Mouse (Mus musculus): Measurements from ENCODE around the gene Tmem205.

Tmem205 gene

DNA sequence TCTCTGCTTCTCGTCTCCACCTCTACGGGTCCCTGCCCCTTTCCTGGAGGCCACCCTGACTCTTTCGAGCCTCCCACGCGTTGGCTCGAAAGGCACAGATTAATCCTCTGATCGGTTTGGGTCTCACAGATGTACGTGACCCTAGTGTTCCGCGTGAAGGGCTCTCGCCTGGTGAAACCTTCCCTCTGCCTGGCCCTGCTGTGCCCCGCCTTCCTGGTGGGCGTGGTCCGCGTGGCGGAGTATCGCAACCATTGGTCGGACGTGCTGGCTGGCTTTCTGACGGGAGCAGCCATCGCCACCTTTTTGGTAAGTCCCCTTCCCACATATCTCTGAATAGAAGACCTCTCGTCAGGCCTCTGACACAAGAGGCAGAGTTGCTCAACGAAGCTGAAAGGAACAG lies 16.9 kb upstream of the Tmem205 start:
- in situ Hi-C loops (cut with MboI, MseI) = no loop called here

DNA sequence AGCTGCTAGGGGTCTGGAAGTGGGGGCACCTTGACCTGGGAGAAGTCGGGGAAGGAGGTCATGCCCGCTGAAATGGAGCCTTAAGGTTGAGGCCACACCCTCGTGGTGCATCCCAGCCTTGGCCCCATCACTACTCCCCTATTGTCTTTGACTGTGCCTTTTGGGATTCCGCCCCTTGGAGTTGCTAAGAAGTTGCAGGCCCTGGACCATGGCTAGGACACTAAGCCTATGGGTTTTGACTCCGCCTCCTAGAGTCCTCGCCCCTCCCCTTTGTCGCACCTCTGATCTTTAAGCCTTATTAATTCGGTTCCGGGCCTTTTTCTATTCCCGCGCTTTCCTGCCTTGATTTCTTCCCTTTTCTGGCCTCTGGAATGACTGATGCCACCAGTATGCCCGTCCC lies 16.3 kb upstream of the Tmem205 start:
- in situ Hi-C loops (cut with MboI, MseI) = no loop called here

DNA sequence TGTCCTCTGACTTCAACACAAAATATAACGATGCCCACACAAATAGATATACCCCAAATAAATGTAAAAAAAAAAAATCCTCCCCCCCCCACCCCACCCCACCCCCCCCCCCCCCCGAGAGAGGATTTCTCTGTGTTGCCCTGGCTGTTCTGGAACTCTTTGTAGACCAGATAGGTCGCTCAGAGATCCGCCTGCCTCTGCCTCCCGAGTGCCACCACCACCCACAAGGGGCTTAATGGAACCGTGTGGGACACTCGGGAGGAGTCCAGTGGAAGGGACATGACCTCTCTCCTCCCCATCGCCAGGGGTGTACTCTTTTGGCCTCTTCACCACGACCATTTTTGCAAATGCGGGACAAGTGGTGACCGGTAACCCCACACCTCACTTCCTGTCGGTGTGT lies 15.7 kb upstream of the Tmem205 start:
- in situ Hi-C loops (cut with MboI, MseI) = no loop called here

DNA sequence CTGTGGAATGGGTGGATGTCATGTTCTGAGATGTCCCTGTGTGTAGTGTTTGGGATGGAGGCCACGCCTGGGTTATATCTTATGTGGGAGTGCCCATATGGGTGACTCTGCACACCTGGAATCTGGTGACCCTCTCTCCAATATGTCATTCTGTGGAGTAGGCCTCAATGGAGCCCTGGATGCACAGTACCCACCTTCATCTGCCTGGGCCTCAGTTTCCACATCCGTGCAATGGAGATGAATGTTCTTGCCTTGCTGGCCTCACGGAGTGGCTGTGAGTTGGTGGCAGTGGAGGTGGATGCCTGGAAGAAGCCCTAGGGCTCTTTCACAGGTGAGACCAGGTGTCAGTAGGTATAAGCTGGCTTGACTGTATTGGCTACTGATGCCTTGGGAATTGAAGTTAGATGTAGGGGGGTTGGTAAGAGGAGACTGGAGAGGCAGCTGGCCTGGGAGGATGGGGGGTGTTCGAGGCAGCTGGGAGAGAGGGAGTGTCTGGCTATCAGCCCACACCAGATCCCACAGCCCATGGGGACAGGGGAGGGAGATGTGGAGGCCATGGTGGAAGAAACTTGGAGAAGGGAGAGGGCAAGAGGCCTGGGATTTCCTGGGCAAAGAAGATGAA lies 11.0 kb upstream of the Tmem205 start:
- in situ Hi-C loops (cut with MboI, MseI) = loop anchor here (5.0 kb wide), 1 partner anchor 86 kb away; the partner anchor contains the start of gene Dock6

DNA sequence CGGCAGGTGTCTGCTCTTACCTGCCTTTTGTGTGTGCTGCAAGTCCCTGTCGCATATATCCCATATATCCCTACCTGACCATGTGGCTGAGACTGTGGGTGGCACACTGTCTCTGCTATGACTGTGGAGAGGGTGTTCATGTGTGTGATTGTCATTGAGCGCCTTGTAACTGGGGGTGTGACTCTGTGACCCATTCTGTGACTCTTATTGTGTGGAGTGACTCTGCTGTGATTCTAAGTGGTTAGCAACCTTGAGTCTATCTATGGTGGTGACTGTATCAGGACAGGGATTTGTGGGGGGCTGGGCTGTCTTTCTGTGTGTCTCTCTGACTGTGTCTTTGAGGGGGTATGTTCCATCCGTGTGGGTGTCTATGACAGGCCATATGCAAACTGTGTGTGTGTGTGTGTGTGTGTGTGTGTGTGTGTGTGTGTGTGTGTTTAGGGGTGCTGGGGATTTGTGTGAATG lies 10.4 kb upstream of the Tmem205 start:
- in situ Hi-C loops (cut with MboI, MseI) = loop anchor here (5.0 kb wide), 1 partner anchor 85 kb away; the partner anchor contains the start of gene Dock6

DNA sequence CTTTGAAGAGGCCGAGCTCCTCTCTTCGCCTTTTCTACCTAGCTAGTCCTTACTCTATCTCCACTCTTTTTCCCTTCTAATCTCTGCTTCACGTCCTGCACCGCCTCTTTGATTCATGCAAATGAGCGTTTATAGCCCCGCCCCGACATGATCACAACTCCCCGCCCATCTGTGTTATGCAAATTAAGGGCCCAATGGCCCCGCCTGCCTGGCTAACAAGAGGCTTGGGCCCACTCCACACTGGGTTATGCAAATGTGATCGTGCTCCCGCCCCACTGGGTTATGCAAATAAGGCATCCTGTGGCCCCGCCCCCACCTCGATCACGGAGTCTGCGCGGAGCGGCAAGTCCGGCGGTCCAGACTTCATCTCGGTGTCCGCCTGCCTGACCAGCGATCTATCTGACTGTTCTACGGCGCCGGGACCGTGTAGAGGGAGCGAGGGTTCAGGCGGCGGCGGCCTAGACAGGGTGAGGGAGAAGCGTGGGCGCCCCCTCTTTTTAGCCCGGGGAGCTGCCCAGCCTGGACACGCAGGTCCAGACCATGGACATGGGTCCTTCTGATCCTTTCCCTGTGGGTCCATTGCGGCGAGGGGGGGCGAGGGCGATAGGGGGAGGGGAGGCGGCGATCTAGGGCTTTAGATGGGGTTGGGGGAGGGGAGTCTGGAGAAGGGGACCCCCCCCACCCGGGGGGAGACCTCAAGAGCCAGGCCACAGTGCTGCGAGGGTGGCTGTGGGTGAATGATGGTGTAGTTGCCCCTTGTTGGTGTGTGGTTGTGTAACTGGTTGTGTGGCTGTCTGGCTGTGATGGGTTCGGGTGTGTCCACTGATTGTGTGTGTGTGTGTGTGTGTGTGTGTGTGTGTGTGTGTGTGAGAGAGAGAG lies 9.6 kb upstream of the Tmem205 start, which contains the start of gene Plppr2:
Gene Plppr2, plus strand, starts transcription at position 342 of the 879 bp plus-strand sequence.
- in situ Hi-C loops (cut with MboI, MseI) = loop anchor here (5.0 kb wide), 1 partner anchor 85 kb away; the partner anchor contains the start of gene Dock6

DNA sequence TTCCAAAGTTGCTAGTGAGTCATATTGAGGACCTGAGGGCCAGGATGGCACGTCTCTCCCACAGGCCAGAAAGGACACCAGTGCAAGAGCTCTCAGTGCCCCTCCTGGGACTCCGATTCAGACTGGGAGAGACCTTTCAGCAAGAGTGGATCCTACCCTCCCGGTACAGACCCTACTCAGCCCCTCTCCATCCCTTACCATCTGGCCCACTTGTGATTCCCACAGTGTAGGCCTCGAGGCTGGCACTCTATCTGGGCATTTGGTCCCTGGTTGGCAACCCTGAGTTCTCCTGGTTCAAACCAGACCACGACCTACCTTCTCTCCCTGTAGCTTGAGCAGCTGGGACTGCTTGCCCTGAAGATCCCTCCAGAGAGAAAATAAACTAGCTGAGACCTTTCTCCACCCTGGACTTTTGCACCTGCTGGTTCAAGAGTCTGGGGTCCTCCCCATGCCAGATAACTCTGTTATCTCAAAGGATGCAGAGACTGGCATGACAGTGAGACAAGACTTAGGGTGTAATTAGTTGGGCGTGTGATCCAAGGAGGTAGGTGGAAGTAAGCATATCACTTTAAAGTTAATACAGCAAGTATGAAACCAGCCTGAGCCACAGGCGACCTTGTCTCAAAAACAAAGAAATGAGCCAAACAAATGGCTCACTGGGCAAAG lies 8.2 kb upstream of the Tmem205 start:
- in situ Hi-C loops (cut with MboI, MseI) = loop anchor here (5.0 kb wide), 1 partner anchor 83 kb away; the partner anchor contains the start of gene Dock6

DNA sequence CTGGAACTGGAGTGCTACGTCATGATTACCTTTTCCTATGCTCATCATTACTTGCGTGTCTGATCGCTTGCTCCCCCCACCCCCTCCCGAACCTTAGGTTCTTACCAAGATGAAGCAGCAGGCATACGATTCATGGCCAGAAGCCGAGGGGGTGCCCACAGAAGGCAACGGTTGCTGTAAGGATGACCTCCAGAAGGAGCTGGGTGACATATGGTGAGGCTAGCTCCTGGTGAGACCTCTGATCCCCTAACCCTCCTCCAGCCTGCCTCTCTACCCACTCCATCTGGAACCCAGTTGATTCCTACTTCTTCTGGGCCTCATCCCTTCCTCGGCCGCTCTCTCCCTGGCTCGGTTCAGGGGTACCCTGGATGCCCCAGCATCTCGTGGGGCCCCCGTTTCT lies 6.7 kb upstream of the Tmem205 start:
- in situ Hi-C loops (cut with MboI, MseI) = no loop called here

DNA sequence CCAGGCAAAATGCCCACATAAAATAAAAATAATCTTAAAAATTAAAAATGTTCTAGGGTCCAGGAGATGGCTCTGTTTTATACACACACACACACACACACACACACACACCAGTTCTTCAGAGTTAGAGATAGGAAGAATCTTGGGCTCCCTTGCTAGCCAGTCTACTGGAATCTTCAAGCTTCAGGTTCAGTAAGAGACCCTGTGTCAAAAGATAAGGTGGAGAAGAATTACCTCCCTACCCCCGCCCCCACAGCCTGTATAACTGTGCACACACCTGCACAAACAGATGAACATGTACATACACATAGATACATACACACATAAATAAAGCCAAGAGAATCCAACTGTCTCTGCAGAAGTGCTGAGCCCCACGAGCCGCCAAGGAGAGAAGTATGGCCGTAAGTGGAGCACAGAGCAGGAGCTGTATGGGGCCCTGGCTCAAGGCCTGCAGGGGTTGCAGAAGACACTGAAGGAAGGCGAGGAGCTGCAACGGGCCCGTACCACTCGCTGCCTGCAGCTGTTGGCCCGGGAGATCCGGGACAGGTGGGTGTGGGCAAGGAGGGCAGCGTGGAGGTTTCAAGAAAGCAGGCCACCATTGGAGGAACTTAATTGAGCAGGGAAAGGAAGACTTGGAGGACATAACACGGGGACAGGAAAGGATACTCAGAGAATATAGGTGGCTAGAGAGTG lies 5.2 kb upstream of the Tmem205 start:
- in situ Hi-C loops (cut with MboI, MseI) = no loop called here

DNA sequence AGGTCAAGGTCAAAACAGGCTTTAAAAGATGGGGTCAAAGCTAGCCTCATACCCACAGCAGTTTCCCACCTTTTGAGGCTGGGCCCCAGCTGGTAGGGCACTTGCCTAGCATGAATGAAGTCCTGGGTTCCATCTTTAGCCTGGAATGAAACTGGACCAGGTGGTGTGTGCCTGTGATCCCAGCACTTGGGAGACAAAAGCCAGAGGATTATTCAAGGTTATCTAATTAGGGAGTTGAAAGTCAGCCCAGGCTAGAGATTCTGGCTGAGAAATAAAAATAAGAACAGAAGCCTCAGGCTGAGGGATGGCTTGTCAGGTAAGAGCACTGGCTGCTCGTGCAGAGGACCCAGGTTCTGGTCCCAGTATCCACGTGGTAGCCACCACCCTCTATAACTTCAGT lies 4.7 kb upstream of the Tmem205 start:
- in situ Hi-C loops (cut with MboI, MseI) = no loop called here

DNA sequence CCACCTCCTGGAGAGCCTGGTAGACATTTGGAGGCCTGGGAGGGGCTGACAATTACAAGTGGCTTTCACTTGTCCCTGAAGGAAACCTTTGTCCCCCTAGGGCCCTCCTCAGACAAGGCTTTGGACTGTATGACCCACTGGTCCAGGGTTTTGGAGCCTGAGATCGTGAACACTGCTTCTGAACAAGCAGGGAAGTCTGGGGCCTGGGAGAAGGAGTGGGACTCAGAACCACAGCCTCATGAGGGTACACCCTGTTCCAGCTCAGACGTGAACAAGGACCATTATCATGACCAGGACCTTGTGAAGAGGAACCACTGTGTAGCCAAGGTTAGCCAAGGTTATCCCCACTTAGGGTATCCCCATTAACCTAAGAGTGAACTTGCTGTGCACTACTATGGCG lies 1.9 kb upstream of the Tmem205 start:
- in situ Hi-C loops (cut with MboI, MseI) = no loop called here

DNA sequence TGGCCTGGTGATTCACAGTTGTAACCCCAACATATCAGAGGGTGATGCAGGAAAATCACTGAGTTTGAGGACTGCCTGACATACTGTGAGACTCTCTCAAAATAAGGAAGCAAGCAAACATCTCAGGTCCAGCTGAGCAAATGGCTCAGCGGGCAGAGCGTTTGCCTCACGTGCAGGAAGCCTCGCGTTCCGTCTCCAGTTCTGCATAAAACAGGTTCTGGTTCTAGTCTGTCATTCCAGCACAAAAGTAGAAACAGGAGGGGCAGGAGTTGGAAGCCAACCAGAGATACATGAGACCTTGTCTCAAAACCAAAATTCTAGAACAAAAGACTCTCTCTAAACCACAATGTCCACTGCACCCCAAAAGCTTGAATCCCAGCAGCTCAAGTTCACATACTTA lies 572 bp downstream of the Tmem205 start:
- in situ Hi-C loops (cut with MboI, MseI) = no loop called here

DNA sequence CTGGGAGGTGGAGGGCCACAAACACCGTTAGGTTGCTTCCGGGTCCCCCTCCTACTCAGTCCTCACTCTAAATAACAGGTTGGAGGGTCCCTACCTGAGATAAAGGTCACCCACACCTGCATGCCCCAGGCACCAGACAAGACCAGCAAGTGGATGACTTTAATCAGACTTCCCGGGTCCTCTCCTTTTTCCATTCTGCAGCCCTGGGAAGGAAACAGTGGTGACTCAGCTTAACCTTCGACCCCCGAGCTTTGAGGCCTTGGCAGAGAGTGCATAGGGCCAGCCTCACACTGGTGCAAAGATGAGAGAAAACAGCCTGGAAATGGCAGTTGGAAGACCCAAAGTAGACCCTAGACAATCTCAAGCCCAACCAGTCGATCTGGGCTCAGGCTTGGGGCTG lies 1.2 kb downstream of the Tmem205 start:
- in situ Hi-C loops (cut with MboI, MseI) = no loop called here

DNA sequence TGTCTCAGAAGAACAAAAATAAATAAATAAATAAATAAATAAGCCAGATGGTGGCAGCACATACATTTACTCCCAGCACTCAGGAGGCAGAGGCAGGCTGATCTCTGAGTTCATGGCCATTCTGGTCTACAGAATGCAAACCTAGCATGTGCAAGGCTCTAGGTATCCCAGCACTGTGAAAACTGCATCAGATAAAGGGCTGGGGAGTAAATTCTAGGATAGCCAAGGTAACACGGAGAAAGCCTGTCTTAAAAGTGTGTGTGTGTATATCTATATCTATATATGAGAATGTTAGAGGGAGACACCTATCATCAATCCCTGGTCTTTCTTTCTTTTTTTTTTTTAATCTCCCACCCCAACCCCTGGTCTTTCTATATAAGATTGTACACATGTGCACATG lies 1.9 kb downstream of the Tmem205 start:
- in situ Hi-C loops (cut with MboI, MseI) = no loop called here

DNA sequence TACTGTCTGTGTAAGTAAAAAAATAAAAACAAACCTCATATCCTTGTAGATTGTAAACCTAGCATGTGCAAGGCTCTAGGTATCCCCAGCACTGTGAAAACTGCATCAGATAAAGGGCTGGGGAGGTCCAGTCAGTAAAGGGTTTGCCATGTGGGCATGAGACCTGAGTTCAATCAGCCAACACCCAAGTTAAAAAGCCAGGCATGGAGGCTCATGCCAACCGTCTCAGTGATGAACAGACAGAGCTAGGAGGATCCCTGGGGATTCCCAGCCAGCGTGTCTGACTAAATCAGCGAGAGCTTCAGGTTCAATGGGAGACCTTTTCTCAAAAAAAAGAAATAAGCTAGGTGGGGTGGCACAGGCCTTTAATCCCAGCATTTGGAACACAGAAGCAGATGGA lies 2.3 kb downstream of the Tmem205 start:
- in situ Hi-C loops (cut with MboI, MseI) = no loop called here

DNA sequence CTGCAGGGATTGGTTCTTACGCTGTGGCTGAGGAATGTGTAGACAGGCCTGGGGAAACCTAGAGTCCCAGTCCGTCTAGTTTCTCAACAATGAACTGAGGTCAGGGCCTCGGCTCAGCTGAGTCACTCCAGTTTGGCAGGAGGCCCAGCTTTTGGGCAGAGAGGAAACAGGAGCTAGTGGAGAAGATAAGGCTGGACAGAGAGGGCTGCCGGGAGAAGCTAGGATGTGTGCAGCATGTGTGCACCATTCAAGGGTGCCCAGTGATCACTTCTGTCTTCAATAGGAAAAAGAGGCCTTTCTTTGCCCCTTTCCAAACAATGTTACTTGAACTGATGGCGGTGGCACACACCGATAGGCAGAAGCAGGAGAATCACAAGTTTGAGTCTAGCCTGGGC lies 3.3 kb downstream of the Tmem205 start:
- in situ Hi-C loops (cut with MboI, MseI) = no loop called here

DNA sequence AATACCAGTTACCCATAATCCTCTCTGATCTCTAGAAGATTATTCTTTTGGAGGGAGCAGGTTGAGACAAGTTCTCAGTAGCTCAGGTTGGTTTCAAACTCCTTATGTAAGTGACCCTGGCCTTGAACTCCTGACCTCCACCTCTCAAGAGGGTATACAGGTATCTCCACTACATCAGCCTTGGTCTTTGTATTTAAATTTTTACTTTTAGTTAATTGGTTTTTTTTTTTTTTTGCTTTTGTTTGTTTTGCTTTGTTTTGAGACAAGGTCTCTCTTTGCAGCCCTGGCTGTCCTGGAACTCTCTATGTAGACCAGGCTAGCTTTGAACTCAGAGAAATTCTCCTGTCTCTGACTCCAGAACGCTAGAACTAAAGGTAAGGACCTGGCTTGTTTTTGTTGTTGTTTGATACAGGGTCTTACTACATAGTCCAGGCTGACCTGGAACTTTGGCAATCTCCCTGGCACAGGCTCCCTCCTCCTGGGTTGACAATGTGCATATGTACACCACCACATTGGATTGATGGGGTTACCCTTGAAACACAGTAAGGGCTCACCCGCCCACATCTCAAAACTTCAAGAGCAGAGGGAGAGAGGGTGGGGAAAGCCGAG lies 3.8 kb downstream of the Tmem205 start:
- in situ Hi-C loops (cut with MboI, MseI) = no loop called here

DNA sequence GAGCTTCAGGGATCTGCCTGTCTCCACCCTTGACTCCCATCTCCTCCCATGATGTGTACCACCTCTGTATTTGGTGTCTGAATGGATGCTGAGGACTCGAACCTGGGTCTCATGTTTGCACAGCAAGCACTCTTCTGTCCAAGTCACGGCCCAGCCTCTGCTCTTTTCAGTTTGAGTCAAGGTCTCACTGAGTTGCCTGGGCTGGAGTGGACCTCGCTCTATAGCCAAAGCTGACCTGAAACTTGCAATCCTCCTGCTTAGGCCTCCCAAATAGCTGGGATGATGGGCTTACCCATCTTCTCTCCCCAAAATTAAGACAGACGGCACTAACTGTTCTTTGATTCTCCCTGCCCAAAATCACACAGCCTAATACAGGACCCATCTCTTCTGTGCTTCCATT lies 4.3 kb downstream of the Tmem205 start:
- in situ Hi-C loops (cut with MboI, MseI) = no loop called here

DNA sequence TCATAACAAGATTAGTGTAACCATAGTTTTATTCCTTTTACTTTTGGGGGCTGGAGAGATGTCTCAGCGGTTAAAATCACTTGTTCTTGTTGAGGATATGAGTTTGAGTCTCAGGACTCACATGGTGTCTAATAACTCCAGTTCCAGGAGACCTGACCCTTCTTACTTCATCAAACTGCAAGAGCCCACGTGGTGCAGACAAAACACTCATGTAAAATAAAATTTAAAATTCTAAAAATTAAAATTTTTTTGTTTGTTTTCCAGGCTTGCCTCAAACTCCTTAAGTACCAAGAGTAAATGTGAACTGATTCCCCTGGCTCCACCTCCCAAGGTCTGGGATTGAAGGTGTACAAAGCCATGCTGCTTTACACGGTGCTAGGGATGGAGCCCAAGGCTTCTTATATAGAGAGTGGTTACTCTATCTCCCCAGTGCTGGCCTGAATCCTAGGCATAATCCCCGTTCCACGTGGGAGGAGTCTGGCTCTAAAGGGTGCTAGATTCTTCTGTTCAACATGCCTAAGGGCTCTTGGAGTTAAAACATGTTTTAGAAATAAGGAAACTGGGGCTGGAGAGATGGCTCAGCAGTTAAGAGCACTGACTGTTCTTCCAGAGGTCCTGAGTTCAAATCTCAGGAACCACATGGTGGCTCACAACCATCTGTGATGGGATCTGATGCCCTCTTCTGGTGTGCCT lies 8.5 kb downstream of the Tmem205 start:
- in situ Hi-C loops (cut with MboI, MseI) = no loop called here

DNA sequence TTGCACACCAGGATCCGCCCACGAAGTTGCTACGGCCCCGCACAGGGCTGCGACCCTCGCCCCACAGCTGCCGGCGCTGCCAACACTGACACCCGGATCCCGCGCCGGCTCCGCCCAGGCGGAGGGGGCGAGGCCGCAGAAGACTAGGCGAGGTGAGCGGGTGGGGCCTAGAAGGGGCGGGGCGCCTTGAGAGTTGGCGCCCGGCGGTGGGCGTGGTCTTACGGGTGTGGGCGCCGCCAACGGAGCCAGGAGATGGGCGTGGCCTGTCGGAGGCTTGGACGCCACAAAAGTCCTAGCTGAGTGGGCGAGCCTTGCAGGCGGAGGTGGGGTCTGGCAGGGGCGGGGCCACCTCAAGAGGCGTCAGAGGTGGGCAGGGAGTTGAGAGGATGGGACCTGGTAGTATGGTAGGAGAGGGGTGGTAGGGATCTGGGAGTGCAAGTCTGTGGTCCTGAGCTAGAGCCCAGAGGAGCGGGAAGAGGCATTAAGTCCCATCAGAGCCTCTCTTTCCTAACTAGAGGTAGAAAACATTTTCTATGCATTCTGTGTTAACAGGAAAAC lies 9.2 kb downstream of the Tmem205 start, which contains the start of gene Rab3d:
Gene Rab3d, minus strand, starts transcription at position 158 of the 558 bp plus-strand sequence.
- in situ Hi-C loops (cut with MboI, MseI) = no loop called here
